ENCODE assay signal across 12 mouse cellular contexts in genomic region chr13:49556203-49556602, GRCm38 (mm10). TPM values are rescaled to one million over a fixed set of nuclear protein-coding genes. Genes with fewer than 3 reads are reported as not detected.
DNase-seq lines count a peak whose midpoint lies in the region.
"Had no signal": no experiment of that assay in that cellular context is flagged by ENCODE, and none has a peak within 500 bp of the region (broad histone marks: within the 10 kb centered on the region; RNA-seq: fewer than 3 reads in every experiment).

No protein-coding gene starts in this region.

- no peak overlapping the region for H3K27ac ChIP-seq in heart, embryonic 10.5 days
- H3K27ac ChIP-seq: embryonic facial prominence, embryonic 10.5 days; hindbrain, embryonic 13.5 days; limb, embryonic 10.5 days; lung, embryonic 15.5 days had no signal

- no peaks in the 10 kb centered on the region for H3K36me3 ChIP-seq in heart, embryonic 10.5 days
- H3K36me3 ChIP-seq: embryonic facial prominence, embryonic 10.5 days; hindbrain, embryonic 13.5 days; limb, embryonic 10.5 days; lung, embryonic 15.5 days had no signal

- H3K4me3 ChIP-seq in heart, embryonic 10.5 days: no peak overlapping the region
- H3K4me3 ChIP-seq: embryonic facial prominence, embryonic 10.5 days; hindbrain, embryonic 13.5 days; limb, embryonic 10.5 days; lung, embryonic 15.5 days had no signal

- no peaks in the 10 kb centered on the region for H3K9me3 ChIP-seq in heart, embryonic 10.5 days
- H3K9me3 ChIP-seq: embryonic facial prominence, embryonic 10.5 days; hindbrain, embryonic 13.5 days; limb, embryonic 10.5 days; lung, embryonic 15.5 days had no signal

- peak; percentile 91 for DNase-seq in heart, adult 11 months
- no peak for DNase-seq in heart, embryonic 10.5 days (ENCODE audit: low spot score)
- DNase-seq in CD4-positive, CD25-positive, alpha-beta regulatory T cell, adult 2 months (ENCODE audit: low read depth, low spot score): peak; percentile 5
- DNase-seq in cerebellum, adult 9-11 months: peak; percentile 6
- peak; percentile 58 for DNase-seq in lung, postnatal 10 days
- DNase-seq in yolk sac, embryonic 10.5 days (ENCODE audit: low spot score): no peak
- DNase-seq in layer of hippocampus, postnatal 14 days (ENCODE audit: low spot score in 2 of 2): no peak
- DNase-seq: right cerebral cortex, postnatal 14 days had no signal

- WGBS in heart, embryonic 10.5 days: 87% methylated on average over 1 of the region's 1 CpGs

- H3K27me3 ChIP-seq in heart, embryonic 10.5 days (ENCODE audit: insufficient read depth, poor library complexity, severe bottlenecking): no peaks in the 10 kb centered on the region
- H3K27me3 ChIP-seq: hindbrain, embryonic 13.5 days; lung, embryonic 15.5 days had no signal

- H3K4me1 ChIP-seq in heart, embryonic 10.5 days: no peaks in the 10 kb centered on the region
- H3K4me1 ChIP-seq: embryonic facial prominence, embryonic 10.5 days; limb, embryonic 10.5 days had no signal

RNA-seq across cellular contexts. Expression of gene Aspn, which starts 12.0 kb away (rescaled TPM):
- 0.21 TPM in 2 replicates for polyA plus RNA-seq in heart, embryonic 10.5 days (2016; fragmentation: Nextera tagmentation; extraction: Ambion mirVana)
- 1 to 10 TPM; 1.3 to 1.6 TPM for total RNA-seq in layer of hippocampus, postnatal 14 days (2021)

RNA-seq across cellular contexts. Expression of gene Omd, which starts 26.1 kb away (rescaled TPM):
- polyA plus RNA-seq in heart, embryonic 10.5 days (2016; fragmentation: Nextera tagmentation; extraction: Ambion mirVana): 0.65 and 1.0 TPM in 2 replicates
- total RNA-seq in layer of hippocampus, postnatal 14 days (2021): under 1 TPM; 0.36 to 0.69 TPM

RNA-seq across cellular contexts. Expression of gene Ecm2, which starts 51.6 kb away (rescaled TPM):
- 0.63 and 0.84 TPM in 2 replicates for polyA plus RNA-seq in heart, embryonic 10.5 days (2016; fragmentation: Nextera tagmentation; extraction: Ambion mirVana)
- total RNA-seq in layer of hippocampus, postnatal 14 days (2021): 1 to 10 TPM; 3.6 to 6.1 TPM

RNA-seq across cellular contexts. Expression of gene Ogn, which starts 51.6 kb away (rescaled TPM):
- polyA plus RNA-seq in heart, embryonic 10.5 days (2016; fragmentation: Nextera tagmentation; extraction: Ambion mirVana): 1.3 and 2.1 TPM in 2 replicates
- 1 to 10 TPM; 1.5 to 5.2 TPM for total RNA-seq in layer of hippocampus, postnatal 14 days (2021)

Comparison
In these comparisons a context has a peak if more than half of its experiments do, and no peak if none do; other contexts are left out.
1. DNase-seq: peak in heart, adult 11 months (single experiment), CD4-positive, CD25-positive, alpha-beta regulatory T cell, adult 2 months (single experiment), cerebellum, adult 9-11 months (single experiment) and lung, postnatal 10 days (single experiment); none in heart, embryonic 10.5 days (single experiment), yolk sac, embryonic 10.5 days (single experiment) and layer of hippocampus, postnatal 14 days (0 of 2).